Mouse (Mus musculus) MEL (cell line): Measurements from ENCODE around the gene Abhd17a. TPM values are rescaled to one million over a fixed set of nuclear protein-coding genes. Genes with fewer than 3 reads are reported as not detected.

Source experiments
- DNase-seq: peaks from one replicate; pipeline ENCODE4 v3.0.0; 2011; ENCODE audit warnings: low read depth, low spot score
- H3K27ac ChIP-seq: 2 replicates; pipeline ENCODE4 v1.5.1; 2012; ENCODE audit warnings: low read depth, mild to moderate bottlenecking, control low read depth, low read length, moderate library complexity; ENCODE audit not compliant: control insufficient read depth
- H3K27me3 ChIP-seq, 2 experiments: fragments of 150-350 bp in 1 of 2; sonication (generic) in 1 of 2; 2 replicates each; pipeline ENCODE4 v1.6.1; 2012; ENCODE audit warnings: low read length in 2 of 2, mild to moderate bottlenecking in 2 of 2, improper control_type of control experiment in 1 of 2, moderate library complexity in 1 of 2; ENCODE audit not compliant: insufficient read depth in 2 of 2, control insufficient read depth in 1 of 2
- H3K36me3 ChIP-seq, 2 experiments: 2 replicates each; pipeline ENCODE4 v1.6.1; 2012 to 2014; ENCODE audit warnings: low read length in 2 of 2, improper control_type of control experiment in 1 of 2, inconsistent platforms in 1 of 2, mild to moderate bottlenecking in 1 of 2; ENCODE audit not compliant: insufficient read depth in 2 of 2, control insufficient read depth in 1 of 2
- H3K4me1 ChIP-seq, 2 experiments: fragments of 150-350 bp in 1 of 2; sonication (generic) in 1 of 2; 2 replicates each; pipeline ENCODE4 v1.6.1; 2012; ENCODE audit warnings: low read length in 2 of 2, improper control_type of control experiment in 1 of 2, mild to moderate bottlenecking in 1 of 2; ENCODE audit not compliant: insufficient read depth in 2 of 2, control insufficient read depth in 1 of 2
- H3K4me3 ChIP-seq, 2 experiments: fragments of 150-350 bp in 1 of 2; sonication (generic) in 1 of 2; 2 replicates each; pipeline ENCODE4 v1.5.1; 2012; ENCODE audit warnings: low read depth in 2 of 2, low read length in 2 of 2, mild to moderate bottlenecking in 2 of 2, moderate library complexity in 2 of 2, control low read depth in 1 of 2, improper control_type of control experiment in 1 of 2; ENCODE audit not compliant: control insufficient read depth in 1 of 2, insufficient read depth in 1 of 2
- H3K79me2 ChIP-seq: 2 replicates; pipeline ENCODE4 v1.6.1; 2012; ENCODE audit warnings: mild to moderate bottlenecking, low read length, moderate library complexity; ENCODE audit not compliant: control insufficient read depth, poor library complexity, insufficient read depth
- H3K9ac ChIP-seq: 2 replicates; pipeline ENCODE4 v1.6.1; 2012; ENCODE audit warnings: low read depth, mild to moderate bottlenecking, control low read depth, low read length, moderate library complexity; ENCODE audit not compliant: control insufficient read depth, poor library complexity, severe bottlenecking
- H3K9me3 ChIP-seq: fragments of 150-350 bp; sonication (generic); replicated peaks from 2 replicates; pipeline ENCODE4 v1.6.1; 2012; ENCODE audit warnings: mild to moderate bottlenecking, low read length, improper control_type of control experiment, moderate library complexity; ENCODE audit not compliant: insufficient read depth
- BHLHE40 ChIP-seq: IDR thresholded peaks from 2 replicates; pipeline ENCODE4 v1.6.1; 2012; ENCODE audit warnings: low read depth, mild to moderate bottlenecking, inconsistent platforms, low read length, improper control_type of control experiment, borderline replicate concordance
- CHD1 ChIP-seq: IDR thresholded peaks from 2 replicates; pipeline ENCODE4 v1.6.1; 2012; ENCODE audit warnings: low read depth, mild to moderate bottlenecking, inconsistent platforms, low read length, improper control_type of control experiment
- CTCF ChIP-seq, 3 experiments: IDR thresholded peaks in 2 of 3; conservative IDR thresholded peaks in 1 of 3; 2 replicates each; pipeline ENCODE4 v1.5.1; 2011 to 2012; ENCODE audit warnings: low read length in 3 of 3, low read depth in 2 of 3, mild to moderate bottlenecking in 2 of 3, improper control_type of control experiment in 1 of 3, inconsistent platforms in 1 of 3, mixed read lengths in 1 of 3, moderate library complexity in 1 of 3; ENCODE audit not compliant: control insufficient read depth in 1 of 3, insufficient read depth in 1 of 3, poor library complexity in 1 of 3, severe bottlenecking in 1 of 3
- E2F4 ChIP-seq: IDR thresholded peaks from 2 replicates; pipeline ENCODE4 v1.6.1; 2011; ENCODE audit warnings: low read depth, low read length, improper control_type of control experiment, borderline replicate concordance
- EP300 ChIP-seq, 2 experiments: IDR thresholded peaks; 2 replicates each; pipeline ENCODE4 v1.6.1; 2011; ENCODE audit warnings: improper control_type of control experiment in 2 of 2, low read length in 2 of 2, low read depth in 1 of 2, mild to moderate bottlenecking in 1 of 2
- HCFC1 ChIP-seq: IDR thresholded peaks from 2 replicates; pipeline ENCODE4 v1.6.1; 2012; ENCODE audit warnings: low read depth, mild to moderate bottlenecking, inconsistent platforms, low read length, improper control_type of control experiment, moderate library complexity
- JUND ChIP-seq: IDR thresholded peaks from 2 replicates; pipeline ENCODE4 v1.6.1; 2011; ENCODE audit warnings: low read depth, mild to moderate bottlenecking, improper control_type of control experiment, low read length
- MEF2A ChIP-seq: IDR thresholded peaks from 2 replicates; pipeline ENCODE4 v1.6.1; 2014; ENCODE audit warnings: low read depth, mild to moderate bottlenecking, inconsistent platforms, low read length, improper control_type of control experiment; ENCODE audit not compliant: poor library complexity, insufficient replicate concordance, severe bottlenecking; ENCODE audit errors: extremely low read depth
- MYB ChIP-seq: IDR thresholded peaks from 2 replicates; pipeline ENCODE4 v1.6.1; 2011; ENCODE audit warnings: mild to moderate bottlenecking, low read depth, low read length, improper control_type of control experiment
- MYC ChIP-seq: IDR thresholded peaks from 2 replicates; pipeline ENCODE4 v1.6.1; 2011; ENCODE audit warnings: low read depth, mild to moderate bottlenecking, low read length, improper control_type of control experiment, moderate library complexity
- NELFE ChIP-seq: IDR thresholded peaks from 2 replicates; pipeline ENCODE4 v1.6.1; 2011; ENCODE audit warnings: low read depth, low read length, improper control_type of control experiment
- POLR2A ChIP-seq, 2 experiments: IDR thresholded peaks; 2 replicates each; pipeline ENCODE4 v1.6.1; 2011 to 2012; ENCODE audit warnings: low read length in 2 of 2, mild to moderate bottlenecking in 2 of 2, control low read depth in 1 of 2, improper control_type of control experiment in 1 of 2, low read depth in 1 of 2, moderate library complexity in 1 of 2; ENCODE audit not compliant: control insufficient read depth in 1 of 2, insufficient read depth in 1 of 2, poor library complexity in 1 of 2
- POLR2AphosphoS2 ChIP-seq: IDR thresholded peaks from 2 replicates; pipeline ENCODE4 v1.6.1; 2011; ENCODE audit warnings: low read length, improper control_type of control experiment
- RCOR1 ChIP-seq: IDR thresholded peaks from 2 replicates; pipeline ENCODE4 v1.6.1; 2012; ENCODE audit warnings: low read depth, mild to moderate bottlenecking, inconsistent platforms, low read length, improper control_type of control experiment
- TCF12 ChIP-seq: IDR thresholded peaks from 2 replicates; pipeline ENCODE4 v1.6.1; 2014; ENCODE audit warnings: low read depth, mild to moderate bottlenecking, inconsistent platforms, low read length, improper control_type of control experiment, moderate library complexity
- ZKSCAN1 ChIP-seq: IDR thresholded peaks from 2 replicates; pipeline ENCODE4 v1.6.1; 2012; ENCODE audit warnings: low read depth, mild to moderate bottlenecking, inconsistent platforms, low read length, improper control_type of control experiment, moderate library complexity
- ZNF384 ChIP-seq: IDR thresholded peaks from 2 replicates; pipeline ENCODE4 v1.6.1; 2012; ENCODE audit warnings: low read depth, mild to moderate bottlenecking, inconsistent platforms, low read length, improper control_type of control experiment
- polyA plus RNA-seq, 2 experiments: library from polyadenylated mRNA; stranded (reverse) in 1 of 2; unstranded in 1 of 2; fragments of >175 nt in 1 of 2; fragments of >200 nt in 1 of 2; gene quantifications; 2 replicates each; pipeline versions ENCODE4 v1.2.1 to v1.2.4; 2012; ENCODE audit warnings: low replicate concordance in 2 of 2, low read depth in 1 of 2; ENCODE audit not compliant: insufficient read length in 2 of 2, insufficient read depth in 1 of 2, missing spikeins in 1 of 2
- total RNA-seq: library from RNA; depleted of rRNA; stranded (reverse); fragments of 300-350 nt; gene quantifications from 2 replicates; pipeline ENCODE4 v1.2.3, GENCODE M21; 2012

Gene Abhd17a
- total and polyA plus RNA-seq, 3 experiments = 96.2 to 136 (median 98.5) TPM

- H3K9ac ChIP-seq = peak overlapping the region; percentile 96
- TF ChIP-seq NELFE = no peak
- TF ChIP-seq E2F4 = no peak
- peaks cover 51% of the 10 kb centered on the region for H3K79me2 ChIP-seq
- DNase-seq = no peak
- peak overlapping the region; percentile 67 to 97 for H3K4me3 ChIP-seq
- peak overlapping the region; percentile 97 for H3K27ac ChIP-seq
- no peaks in the 10 kb centered on the region for H3K9me3 ChIP-seq
- no peaks in the 10 kb centered on the region for H3K27me3 ChIP-seq
- peaks cover 0 to 10% of the 10 kb centered on the region in 2 experiments; a peak in 2 of 4 replicates for H3K36me3 ChIP-seq
- peaks cover 0 to 10% of the 10 kb centered on the region in 2 experiments; a peak in 2 of 4 replicates for H3K4me1 ChIP-seq
Observed at GRCm38 (mm10) chr10:80560621-80561020, 29.5 kb downstream of the Abhd17a start.

- Histone ChIP-seq H3K4me1 (peaks cover 0 to 14% of the 10 kb centered on the region in 2 experiments; a peak in 3 of 4 replicates), H3K36me3 (peaks cover 3 to 13% of the 10 kb centered on the region in 2 experiments; a peak in 2 of 4 replicates), H3K79me2 (peaks cover 56% of the 10 kb centered on the region), H3K9ac (no peak overlapping the region), H3K27ac (no peak overlapping the region), H3K4me3 (no peak overlapping the region), H3K9me3 (no peaks in the 10 kb centered on the region), H3K27me3 (no peaks in the 10 kb centered on the region)
- no peak for DNase-seq
- no peak for TF ChIP-seq RCOR1
- TF ChIP-seq BHLHE40 = no peak
- TF ChIP-seq ZNF384 = no peak
- TF ChIP-seq CTCF (IDR thresholded peaks at IDR 0.05 in 2 of 3, conservative IDR thresholded peaks at IDR 0.05 in 1 of 3; ENCODE audit: control insufficient read depth in 1 of 3, insufficient read depth in 1 of 3, low read depth in 2 of 3, low read length in 3 of 3, poor library complexity in 1 of 3, severe bottlenecking in 1 of 3) = no peak
- TF ChIP-seq HCFC1 = no peak
- TF ChIP-seq JUND = no peak
- no peak for TF ChIP-seq MYC
- no peak for TF ChIP-seq CHD1
- no peak for TF ChIP-seq MYB
- TF ChIP-seq ZKSCAN1 = no peak
- TF ChIP-seq MEF2A = no peak
- no peak for TF ChIP-seq TCF12
- no peak for TF ChIP-seq POLR2AphosphoS2
- no peak for TF ChIP-seq E2F4
- TF ChIP-seq POLR2A (IDR thresholded peaks at IDR 0.05; ENCODE audit: control insufficient read depth in 1 of 2, insufficient read depth in 1 of 2, low read depth in 1 of 2, low read length in 2 of 2, poor library complexity in 1 of 2) = no peak
- TF ChIP-seq EP300 (IDR thresholded peaks at IDR 0.05; ENCODE audit: low read depth in 1 of 2, low read length in 2 of 2) = no peak
Observed at GRCm38 (mm10) chr10:80559431-80559830, 30.7 kb downstream of the Abhd17a start.
